Mouse (Mus musculus) embryonic facial prominence, embryonic 10.5 days (tissue): ENCODE measurements around the gene Col5a2. TPM values are rescaled to one million over a fixed set of nuclear protein-coding genes. Genes with fewer than 3 reads are reported as not detected.

ENCODE experiments used
- DNase-seq: peaks from one replicate; pipeline ENCODE4 v3.0.0-alpha.2; 2017; ENCODE audit warnings: low spot score
- H3K27ac ChIP-seq: fragments of 300-500 bp; sonication (generic); replicated peaks from 2 replicates; pipeline ENCODE4 v1.5.1; 2016; ENCODE audit warnings: mild to moderate bottlenecking
- H3K27me3 ChIP-seq: fragments of 300-500 bp; sonication (generic); replicated peaks from 2 replicates; pipeline ENCODE4 v1.6.1; 2016; ENCODE audit warnings: low read depth, mild to moderate bottlenecking; ENCODE audit not compliant: poor library complexity, severe bottlenecking
- H3K36me3 ChIP-seq: fragments of 300-500 bp; sonication (generic); replicated peaks from 2 replicates; pipeline ENCODE4 v1.6.1; 2016; ENCODE audit warnings: mild to moderate bottlenecking, moderate library complexity
- H3K4me1 ChIP-seq: fragments of 300-500 bp; sonication (generic); 2 replicates; pipeline ENCODE4 v1.6.1; 2016
- H3K4me3 ChIP-seq: fragments of 300-500 bp; sonication (generic); 2 replicates; pipeline ENCODE4 v1.5.1; 2016; ENCODE audit warnings: mild to moderate bottlenecking, moderate library complexity
- H3K9me3 ChIP-seq: fragments of 300-500 bp; sonication (generic); 2 replicates; pipeline ENCODE4 v1.6.1; 2016; ENCODE audit warnings: mild to moderate bottlenecking
- WGBS: fragments of 180-500 bp; shearing (Covaris S2); methylation state at CpG from one replicate; pipeline ENCODE4 v1.1.7; 2016; 5-methylcytosine and 5-hydroxymethylcytosine counted together
- polyA plus RNA-seq: library from polyadenylated mRNA; unstranded; fragments of >200 nt; fragmentation: Nextera tagmentation; extraction: Ambion mirVana; gene quantifications from 2 replicates; pipeline ENCODE4 v1.2.1, GENCODE M21; 2016

The Col5a2 gene
- polyA plus RNA-seq, 1 experiment from 2014 or later, result 26.0 TPM

GRCm38 (mm10) chr1:45419858-45420257 lies 83.2 kb downstream of the Col5a2 start:
- WGBS, result 73% methylated on average over 2 of the region's 2 CpGs
- Histone ChIP-seq H3K27ac (no peak overlapping the region), H3K4me3 (no peak overlapping the region), H3K4me1 (no peaks in the 10 kb centered on the region), H3K36me3 (peaks cover 9% of the 10 kb centered on the region), H3K9me3 (no peaks in the 10 kb centered on the region), H3K27me3 (no peaks in the 10 kb centered on the region)
- no peak for DNase-seq

- no peak overlapping the region for H3K4me3 ChIP-seq
- H3K27ac ChIP-seq, result no peak overlapping the region
- H3K9me3 ChIP-seq, result no peaks in the 10 kb centered on the region
- peaks cover 2% of the 10 kb centered on the region; the same call in 1 of the 2 replicates for H3K4me1 ChIP-seq
- WGBS, result 94% methylated on average over 2 of the region's 2 CpGs
- no peaks in the 10 kb centered on the region for H3K27me3 ChIP-seq
- H3K36me3 ChIP-seq, result peaks cover 13% of the 10 kb centered on the region
- DNase-seq, result no peak
Observed at GRCm38 (mm10) chr1:45381866-45382265, 121.2 kb downstream of the Col5a2 start.

- no peak for DNase-seq
- Histone ChIP-seq H3K27me3 (no peaks in the 10 kb centered on the region), H3K27ac (no peak overlapping the region), H3K4me3 (no peak overlapping the region), H3K4me1 (no peaks in the 10 kb centered on the region), H3K36me3 (peaks cover 20% of the 10 kb centered on the region), H3K9me3 (no peaks in the 10 kb centered on the region)
- 79% methylated on average over 7 of the region's 7 CpGs for WGBS
Observed at GRCm38 (mm10) chr1:45379992-45380690, 122.9 kb downstream of the Col5a2 start.

- WGBS, result 78% methylated on average over 1 of the region's 1 CpGs
- no peaks in the 10 kb centered on the region for H3K4me1 ChIP-seq
Observed at GRCm38 (mm10) chr1:45365427-45365826, 137.7 kb downstream of the Col5a2 start.

GRCm38 (mm10) chr1:45363274-45363673 lies 139.8 kb downstream of the Col5a2 start:
- H3K9me3 ChIP-seq, result 0 out of 2 replicates have a peak, but pooled peaks cover 1% of the 10 kb centered on the region
- H3K36me3 ChIP-seq, result peaks cover 10% of the 10 kb centered on the region
- H3K4me1 ChIP-seq, result no peaks in the 10 kb centered on the region
- no peaks in the 10 kb centered on the region for H3K27me3 ChIP-seq
- WGBS, result 90% methylated on average over 2 of the region's 2 CpGs
- H3K27ac ChIP-seq, result no peak overlapping the region
- no peak overlapping the region for H3K4me3 ChIP-seq
- DNase-seq, result no peak

More at GRCm38 (mm10) chr1:45365427-45365826, 137.7 kb downstream of the Col5a2 start:
- Histone ChIP-seq H3K27me3 (no peaks in the 10 kb centered on the region), H3K4me3 (no peak overlapping the region), H3K9me3 (peaks cover 11% of the 10 kb centered on the region; the same call in 1 of the 2 replicates), H3K36me3 (peaks cover 12% of the 10 kb centered on the region), H3K27ac (no peak overlapping the region)
- no peak for DNase-seq

GRCm38 (mm10) chr1:45359673-45360072 lies 143.4 kb downstream of the Col5a2 start:
- Histone ChIP-seq H3K27ac (no peak overlapping the region), H3K27me3 (no peaks in the 10 kb centered on the region), H3K4me3 (no peak overlapping the region), H3K9me3 (no peaks in the 10 kb centered on the region), H3K36me3 (no peaks in the 10 kb centered on the region), H3K4me1 (0 out of 2 replicates have a peak, but pooled peaks cover 3% of the 10 kb centered on the region)
- DNase-seq, result no peak
- WGBS, result 71% methylated on average over 2 of the region's 2 CpGs

- Histone ChIP-seq H3K4me3 (no peak overlapping the region), H3K27ac (no peak overlapping the region), H3K9me3 (no peaks in the 10 kb centered on the region), H3K27me3 (no peaks in the 10 kb centered on the region), H3K36me3 (no peaks in the 10 kb centered on the region), H3K4me1 (0 out of 2 replicates have a peak, but pooled peaks cover 3% of the 10 kb centered on the region)
- WGBS, result 61% methylated on average over 2 of the region's 2 CpGs
- DNase-seq, result no peak
Observed at GRCm38 (mm10) chr1:45359147-45359546, 143.9 kb downstream of the Col5a2 start.

GRCm38 (mm10) chr1:45358020-45358419 lies 145.1 kb downstream of the Col5a2 start:
- no peaks in the 10 kb centered on the region for H3K9me3 ChIP-seq
- H3K4me1 ChIP-seq, result 0 out of 2 replicates have a peak, but pooled peaks cover 3% of the 10 kb centered on the region
- DNase-seq, result no peak
- H3K4me3 ChIP-seq, result no peak overlapping the region
- no peaks in the 10 kb centered on the region for H3K27me3 ChIP-seq
- H3K36me3 ChIP-seq, result peaks cover 5% of the 10 kb centered on the region; the same call in 1 of the 2 replicates
- 78% methylated on average over 1 of the region's 1 CpGs for WGBS
- H3K27ac ChIP-seq, result no peak overlapping the region

GRCm38 (mm10) chr1:45355944-45356343 lies 147.1 kb downstream of the Col5a2 start:
- H3K36me3 ChIP-seq, result peaks cover 9% of the 10 kb centered on the region; the same call in 1 of the 2 replicates
- no peak overlapping the region for H3K27ac ChIP-seq
- 67% methylated on average over 4 of the region's 4 CpGs for WGBS
- H3K9me3 ChIP-seq, result no peaks in the 10 kb centered on the region
- no peak for DNase-seq
- 0 out of 2 replicates have a peak, but pooled peaks cover 3% of the 10 kb centered on the region for H3K4me1 ChIP-seq
- no peak overlapping the region for H3K4me3 ChIP-seq
- no peaks in the 10 kb centered on the region for H3K27me3 ChIP-seq

GRCm38 (mm10) chr1:45329149-45329548 lies 173.9 kb downstream of the Col5a2 start:
- Histone ChIP-seq H3K9me3 (no peaks in the 10 kb centered on the region), H3K27ac (no peak overlapping the region), H3K27me3 (no peaks in the 10 kb centered on the region), H3K4me3 (no peak overlapping the region), H3K4me1 (no peaks in the 10 kb centered on the region), H3K36me3 (peaks cover 86% of the 10 kb centered on the region)
- no peak for DNase-seq
- WGBS, result 95% methylated on average over 1 of the region's 1 CpGs

Other genes starting within 250 kb of the Col5a2 start
- gene Col3a1, start 191.7 kb downstream of the Col5a2 start, polyA plus RNA-seq, result 363 and 422 TPM in 2 replicates